ENCODE assay signal across 16 mouse cellular contexts in genomic region chr11:120267676-120268075, GRCm38 (mm10). TPM values are rescaled to one million over a fixed set of nuclear protein-coding genes. Genes with fewer than 3 reads are reported as not detected.
DNase-seq lines count a peak whose midpoint lies in the region; ATAC-seq and TF ChIP-seq lines count a peak whose summit lies in the region.
"Had no signal": no experiment of that assay in that cellular context is flagged by ENCODE, and none has a peak within 500 bp of the region (broad histone marks: within the 10 kb centered on the region; RNA-seq: fewer than 3 reads in every experiment).

No protein-coding gene starts in this region.

- WGBS in forebrain, embryonic 13.5 days: 54% methylated on average over 2 of the region's 3 CpGs
- WGBS in forebrain, embryonic 14.5 days: 75% methylated on average over 3 of the region's 3 CpGs
- 58% methylated on average over 3 of the region's 3 CpGs for WGBS in midbrain, embryonic 12.5 days
- WGBS in midbrain, postnatal 0 days: 42% methylated on average over 3 of the region's 3 CpGs
- 37% methylated on average over 2 of the region's 3 CpGs for WGBS in midbrain, embryonic 16.5 days

- H3K9me3 ChIP-seq in forebrain, embryonic 13.5 days (replicated peaks): no peaks in the 10 kb centered on the region
- H3K9me3 ChIP-seq in forebrain, embryonic 14.5 days (replicated peaks; ENCODE audit: control insufficient read depth, low read length): no peaks in the 10 kb centered on the region
- H3K9me3 ChIP-seq in midbrain, embryonic 12.5 days: no peaks in the 10 kb centered on the region
- no peaks in the 10 kb centered on the region for H3K9me3 ChIP-seq in midbrain, postnatal 0 days (ENCODE audit: low read length)
- no peaks in the 10 kb centered on the region for H3K9me3 ChIP-seq in midbrain, embryonic 16.5 days (replicated peaks; ENCODE audit: control insufficient read depth, low read length, poor library complexity, severe bottlenecking)
- H3K9me3 ChIP-seq: embryonic facial prominence, embryonic 12.5 days had no signal

- H3K9ac ChIP-seq in forebrain, embryonic 13.5 days: no peak overlapping the region
- H3K9ac ChIP-seq in forebrain, embryonic 14.5 days (ENCODE audit: low read length): no peak overlapping the region
- no peak overlapping the region for H3K9ac ChIP-seq in midbrain, embryonic 12.5 days (replicated peaks)
- no peak overlapping the region for H3K9ac ChIP-seq in midbrain, postnatal 0 days (replicated peaks; ENCODE audit: low read length, poor library complexity, severe bottlenecking)
- no peak overlapping the region for H3K9ac ChIP-seq in midbrain, embryonic 16.5 days (ENCODE audit: low read depth, low read length)
- H3K9ac ChIP-seq: embryonic facial prominence, embryonic 12.5 days had no signal

- peaks cover 55% of the 10 kb centered on the region for H3K27me3 ChIP-seq in forebrain, embryonic 13.5 days
- H3K27me3 ChIP-seq in forebrain, embryonic 14.5 days (replicated peaks; ENCODE audit: control insufficient read depth, insufficient read depth, low read length): 0 out of 2 replicates have a peak, but pooled peaks cover 6% of the 10 kb centered on the region
- H3K27me3 ChIP-seq in midbrain, embryonic 12.5 days: no peaks in the 10 kb centered on the region
- H3K27me3 ChIP-seq in midbrain, postnatal 0 days (ENCODE audit: insufficient read depth, low read length): no peaks in the 10 kb centered on the region
- H3K27me3 ChIP-seq in midbrain, embryonic 16.5 days (ENCODE audit: control insufficient read depth, insufficient read depth, low read depth, low read length): no peaks in the 10 kb centered on the region
- H3K27me3 ChIP-seq: embryonic facial prominence, embryonic 12.5 days had no signal

- peaks cover 38% of the 10 kb centered on the region for H3K36me3 ChIP-seq in forebrain, embryonic 13.5 days (ENCODE audit: poor library complexity, severe bottlenecking)
- H3K36me3 ChIP-seq in forebrain, embryonic 14.5 days (ENCODE audit: control insufficient read depth, insufficient read depth, low read length): peaks cover 24% of the 10 kb centered on the region
- peaks cover 73% of the 10 kb centered on the region for H3K36me3 ChIP-seq in midbrain, embryonic 12.5 days
- H3K36me3 ChIP-seq in midbrain, postnatal 0 days (ENCODE audit: insufficient read depth, low read length): peaks cover 14% of the 10 kb centered on the region
- H3K36me3 ChIP-seq in midbrain, embryonic 16.5 days (ENCODE audit: control insufficient read depth, insufficient read depth, low read length): peaks cover 14% of the 10 kb centered on the region

- TF ChIP-seq CTCF in midbrain, postnatal 0 days (IDR thresholded peaks at IDR 0.05): no peak

- ATAC-seq in forebrain, embryonic 13.5 days: no peak
- ATAC-seq in forebrain, embryonic 14.5 days: no peak
- no peak for ATAC-seq in midbrain, embryonic 12.5 days (ENCODE audit: low FRiP score, low read depth)
- no peak for ATAC-seq in midbrain, postnatal 0 days (ENCODE audit: low FRiP score)
- ATAC-seq in common myeloid progenitor, adult 5-6 weeks (replicated peaks; ENCODE audit: low read depth, poor library complexity, severe bottlenecking): peak; percentile 26
- ATAC-seq in midbrain, embryonic 16.5 days: no peak
- ATAC-seq: activated CD4-positive, CD25-positive, alpha-beta regulatory T cell, adult 4 months; lung, postnatal 0 days had no signal

- peak overlapping the region; percentile 2 for H3K27ac ChIP-seq in forebrain, embryonic 13.5 days
- no peak overlapping the region for H3K27ac ChIP-seq in forebrain, embryonic 14.5 days (ENCODE audit: low read depth, low read length)
- peak overlapping the region; percentile 60 for H3K27ac ChIP-seq in midbrain, embryonic 12.5 days (replicated peaks)
- H3K27ac ChIP-seq in midbrain, postnatal 0 days (ENCODE audit: low read depth, low read length): no peak overlapping the region
- H3K27ac ChIP-seq in midbrain, embryonic 16.5 days (ENCODE audit: low read length): peak overlapping the region; percentile 50
- H3K27ac ChIP-seq: embryonic facial prominence, embryonic 12.5 days had no signal

- H3K4me1 ChIP-seq in forebrain, embryonic 13.5 days: peaks cover 73% of the 10 kb centered on the region
- peaks cover 36% of the 10 kb centered on the region for H3K4me1 ChIP-seq in forebrain, embryonic 14.5 days (ENCODE audit: control insufficient read depth, insufficient read depth, low read length)
- peaks cover 68% of the 10 kb centered on the region for H3K4me1 ChIP-seq in midbrain, embryonic 12.5 days
- peaks cover 12% of the 10 kb centered on the region; the same call in 1 of the 2 replicates for H3K4me1 ChIP-seq in midbrain, postnatal 0 days (ENCODE audit: insufficient read depth, low read length)
- H3K4me1 ChIP-seq in midbrain, embryonic 16.5 days (ENCODE audit: control insufficient read depth, insufficient read depth, low read length): peaks cover 24% of the 10 kb centered on the region

- no peak overlapping the region for H3K4me2 ChIP-seq in forebrain, embryonic 13.5 days
- H3K4me2 ChIP-seq in forebrain, embryonic 14.5 days (ENCODE audit: low read length): no peak overlapping the region
- no peak overlapping the region for H3K4me2 ChIP-seq in midbrain, embryonic 12.5 days (replicated peaks)
- H3K4me2 ChIP-seq in midbrain, postnatal 0 days (ENCODE audit: low read depth, low read length, poor library complexity, severe bottlenecking): no peak overlapping the region; the same call in 1 of the 2 replicates
- peak overlapping the region; percentile 18 for H3K4me2 ChIP-seq in midbrain, embryonic 16.5 days (ENCODE audit: low read length)
- H3K4me2 ChIP-seq: embryonic facial prominence, embryonic 12.5 days had no signal

- H3K4me3 ChIP-seq in forebrain, embryonic 13.5 days: no peak overlapping the region
- no peak overlapping the region for H3K4me3 ChIP-seq in forebrain, embryonic 14.5 days (ENCODE audit: low read depth, low read length)
- H3K4me3 ChIP-seq in midbrain, embryonic 12.5 days: no peak overlapping the region
- H3K4me3 ChIP-seq in midbrain, postnatal 0 days (ENCODE audit: low read depth, low read length): no peak overlapping the region
- H3K4me3 ChIP-seq in midbrain, embryonic 16.5 days (ENCODE audit: low read depth, low read length): no peak overlapping the region
- H3K4me3 ChIP-seq: embryonic facial prominence, embryonic 12.5 days had no signal

- DNase-seq in forebrain, embryonic 14.5 days (ENCODE audit: low spot score): no peak
- DNase-seq in midbrain, postnatal 0 days (ENCODE audit: low spot score): no peak
- DNase-seq in gastrocnemius, adult 18-20 months (ENCODE audit: low spot score): no peak
- DNase-seq in thymus, postnatal 4 days: no peak
- DNase-seq: cerebellum, adult 9-10 months; heart, adult 11 months; heart, postnatal 10 days; kidney, adult 11 months; spleen, adult 18-20 months had no signal

RNA-seq across cellular contexts. Expression of gene Bahcc1, which starts 34.9 kb away (rescaled TPM):
- 17.2 TPM in 2 replicates for polyA plus RNA-seq in forebrain, embryonic 13.5 days (2015; fragmentation: Nextera tagmentation; extraction: Ambion mirVana)
- polyA plus RNA-seq in forebrain, embryonic 14.5 days (2014; fragmentation: Nextera tagmentation; extraction: Ambion mirVana): 12.6 and 14.5 TPM in 2 replicates
- 25.1 and 26.1 TPM in 2 replicates for polyA plus RNA-seq in midbrain, embryonic 12.5 days (2016; fragmentation: Nextera tagmentation; extraction: Ambion mirVana)
- 39.9 and 49.8 TPM in 2 replicates for total RNA-seq in midbrain, postnatal 0 days (2014; rRNA removed)
- 5.9 and 9.5 TPM in 2 replicates for polyA plus RNA-seq in midbrain, postnatal 0 days (2015; fragmentation: Nextera tagmentation; extraction: Ambion mirVana)
- 6.1 and 13.2 TPM in 2 replicates for total RNA-seq in common myeloid progenitor, adult 5-6 weeks (2017)
- 9.7 and 13.7 TPM in 2 replicates for polyA plus RNA-seq in midbrain, embryonic 16.5 days (2015; fragmentation: Nextera tagmentation; extraction: Ambion mirVana)
- total RNA-seq in gastrocnemius, adult 18-20 months (2021): 1 to 10 TPM; 3.4 to 4.6 TPM
- polyA plus RNA-seq: activated CD4-positive, CD25-positive, alpha-beta regulatory T cell, adult 4 months had no signal

Comparison
In these comparisons a context has a peak if more than half of its experiments do, and no peak if none do; other contexts are left out.
1. H3K27ac ChIP-seq: peak in forebrain, embryonic 13.5 days (single experiment), midbrain, embryonic 12.5 days (single experiment) and midbrain, embryonic 16.5 days (single experiment); none in forebrain, embryonic 14.5 days (single experiment) and midbrain, postnatal 0 days (single experiment).